Mouse (Mus musculus) kidney, adult 2 months (tissue): ENCODE measurements around the gene Cd52.

ENCODE experiments used
- CTCF ChIP-seq: fragments of 200-500 bp; conservative IDR thresholded peaks from 2 replicates; pipeline ENCODE4 v1.5.1; 2011; ENCODE audit warnings: low read depth, mild to moderate bottlenecking, control low read depth, low read length, moderate library complexity, mixed read lengths; ENCODE audit not compliant: insufficient read depth, insufficient read length
- POLR2A ChIP-seq: fragments of 200-500 bp; IDR thresholded peaks from one replicate; pipeline ENCODE4 v1.6.1; 2011; ENCODE audit warnings: low read depth, low read length, control low read depth

- TF ChIP-seq CTCF: no peak
- no peak for TF ChIP-seq POLR2A
These were observed 27.5 kb downstream of the Cd52 start for GRCm38 (mm10) chr4:134067383-134067782.
